In the genomic region with DNA sequence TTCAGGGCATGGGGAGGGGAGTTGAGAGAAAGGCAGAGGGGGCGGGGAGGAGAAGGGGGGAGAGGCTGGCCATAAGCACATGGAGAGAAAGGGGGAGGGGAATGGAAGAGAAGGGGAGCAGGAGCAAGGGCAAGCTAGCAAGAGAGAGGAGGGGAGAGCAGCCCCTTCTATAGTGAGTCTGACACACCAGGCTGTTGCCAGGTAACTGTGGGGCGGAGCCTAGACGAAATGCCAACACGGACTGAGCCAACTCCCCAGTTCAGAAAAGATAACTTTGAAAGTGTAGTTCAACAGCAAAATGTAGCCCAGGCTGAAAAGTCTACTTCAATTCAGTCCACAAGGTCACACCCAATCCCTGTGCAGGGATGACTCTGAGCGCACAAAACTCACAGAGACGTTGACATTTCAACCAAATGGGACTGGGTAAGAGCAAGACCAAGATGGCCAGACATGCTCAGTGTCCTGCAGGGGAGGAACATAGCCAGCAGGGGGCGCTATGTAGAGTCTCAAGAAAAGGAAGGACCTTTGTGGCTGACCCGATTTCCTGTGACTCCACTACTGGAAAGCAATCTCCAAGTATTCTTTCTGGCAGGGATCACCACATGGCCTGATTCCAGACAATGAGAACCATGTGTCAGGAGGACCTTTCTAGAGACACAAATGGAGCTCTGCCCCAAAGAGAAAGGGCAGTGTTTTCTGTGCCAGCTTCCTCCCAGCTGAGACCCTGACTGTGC, we compare ENCODE assay signal across 8 mouse cellular contexts.
DNase-seq lines count a peak whose midpoint lies in the region; ATAC-seq and TF ChIP-seq lines count a peak whose summit lies in the region.

No protein-coding gene starts in this region.

- no peaks in the 10 kb centered on the region for H3K27me3 ChIP-seq in hindbrain, postnatal 0 days (ENCODE audit: insufficient read depth, low read length)
- no peaks in the 10 kb centered on the region for H3K27me3 ChIP-seq in hindbrain, embryonic 12.5 days

- 57% methylated on average over 8 of the region's 8 CpGs for WGBS in hindbrain, postnatal 0 days
- 65% methylated on average over 8 of the region's 8 CpGs for WGBS in hindbrain, embryonic 12.5 days

- H3K4me3 ChIP-seq in hindbrain, postnatal 0 days (ENCODE audit: low read length) = no peak overlapping the region
- H3K4me3 ChIP-seq in hindbrain, embryonic 12.5 days = no peak overlapping the region
- H3K4me3 ChIP-seq in ES-E14 (ENCODE audit: insufficient read depth in 1 of 2, low read depth in 1 of 2, low read length in 2 of 2, poor library complexity in 1 of 2, severe bottlenecking in 1 of 2) = peak overlapping the region in 1 of 2 experiments; percentile 27; a peak in 1 of 4 replicates

- no peaks in the 10 kb centered on the region for H3K36me3 ChIP-seq in hindbrain, postnatal 0 days (ENCODE audit: insufficient read depth, low read length)
- no peaks in the 10 kb centered on the region for H3K36me3 ChIP-seq in hindbrain, embryonic 12.5 days
- H3K36me3 ChIP-seq in ES-E14 (ENCODE audit: control insufficient read depth, insufficient read depth, low read length, poor library complexity, severe bottlenecking) = no peaks in the 10 kb centered on the region

- ATAC-seq in hindbrain, postnatal 0 days = no peak
- ATAC-seq in hindbrain, embryonic 12.5 days (ENCODE audit: low FRiP score) = no peak

- H3K27ac ChIP-seq in hindbrain, postnatal 0 days = no peak overlapping the region
- H3K27ac ChIP-seq in hindbrain, embryonic 12.5 days = no peak overlapping the region
- no peak overlapping the region; the same call in 1 of the 2 replicates for H3K27ac ChIP-seq in ES-E14 (ENCODE audit: insufficient read depth, low read depth, low read length, poor library complexity, severe bottlenecking)

- in situ Hi-C loops in ES-E14 (cut with MboI; ENCODE audit: low sequenced_read_pairs in 2 of 2, unreplicated experiment in 2 of 2) = no loop called here

- peak; percentile 40 for DNase-seq in hindbrain, postnatal 0 days (ENCODE audit: low spot score)
- peak; percentile 66 for DNase-seq in ES-E14 (ENCODE audit: low read depth, low spot score)
- peak; percentile 79 for DNase-seq in cerebellum, adult 9-11 months
- DNase-seq in kidney, postnatal 36 days = peak; percentile 50 to 63
- peak; percentile 56 for DNase-seq in testis, postnatal 10 days (ENCODE audit: low spot score)
- no peak for DNase-seq in frontal cortex, adult 2 months (ENCODE audit: extremely low spot score in 1 of 2, low spot score in 1 of 2)
- DNase-seq in urinary bladder, adult 18-20 months (ENCODE audit: low spot score in 2 of 2) = no peak

- H3K4me2 ChIP-seq in hindbrain, postnatal 0 days (ENCODE audit: low read depth, low read length) = no peak overlapping the region
- no peak overlapping the region for H3K4me2 ChIP-seq in hindbrain, embryonic 12.5 days (replicated peaks)

- TF ChIP-seq CTCF in hindbrain, postnatal 0 days (IDR thresholded peaks at IDR 0.05; ENCODE audit: low read depth) = peak; percentile 50

- H3K4me1 ChIP-seq in hindbrain, postnatal 0 days (ENCODE audit: insufficient read depth, low read length) = peaks cover 2% of the 10 kb centered on the region
- H3K4me1 ChIP-seq in hindbrain, embryonic 12.5 days = peaks cover 22% of the 10 kb centered on the region
- H3K4me1 ChIP-seq in ES-E14 (ENCODE audit: control insufficient read depth in 2 of 2, insufficient read depth in 2 of 2, low read length in 2 of 2, poor library complexity in 1 of 2) = no peaks in the 10 kb centered on the region; a peak in 1 of 4 replicates

- no peak overlapping the region for H3K9ac ChIP-seq in hindbrain, postnatal 0 days (replicated peaks; ENCODE audit: low read length)
- H3K9ac ChIP-seq in hindbrain, embryonic 12.5 days = no peak overlapping the region
- H3K9ac ChIP-seq in ES-E14 (ENCODE audit: insufficient read depth, low read depth, low read length, poor library complexity, severe bottlenecking) = no peak overlapping the region

- no peaks in the 10 kb centered on the region for H3K9me3 ChIP-seq in hindbrain, postnatal 0 days (ENCODE audit: low read length)
- no peaks in the 10 kb centered on the region for H3K9me3 ChIP-seq in hindbrain, embryonic 12.5 days (replicated peaks)
- H3K9me3 ChIP-seq in ES-E14 (ENCODE audit: control insufficient read depth, insufficient read depth, low read depth, low read length) = no peaks in the 10 kb centered on the region

TF ChIP-seq in ES-E14, 5 proteins besides CTCF, POLR2A, EP300 and RAD21:
- TF ChIP-seq ZNF384 (IDR thresholded peaks at IDR 0.05; ENCODE audit: low read depth, low read length) = no peak
- TF ChIP-seq ZC3H11A (IDR thresholded peaks at IDR 0.05; ENCODE audit: borderline replicate concordance, low read depth, low read length) = no peak
- TF ChIP-seq HCFC1 (IDR thresholded peaks at IDR 0.05; ENCODE audit: borderline replicate concordance, insufficient read depth, low read length) = no peak
- no peak for TF ChIP-seq MAFK (IDR thresholded peaks at IDR 0.05; ENCODE audit: insufficient read depth, low read depth, low read length)
- no peak for TF ChIP-seq CHD2 (IDR thresholded peaks at IDR 0.05; ENCODE audit: low read depth, low read length)

Comparison
In these comparisons a context has a peak if more than half of its experiments do, and no peak if none do; other contexts are left out.
1. DNase-seq: peak in hindbrain, postnatal 0 days (single experiment), ES-E14 (single experiment), cerebellum, adult 9-11 months (single experiment), kidney, postnatal 36 days (2 of 2) and testis, postnatal 10 days (single experiment); none in frontal cortex, adult 2 months (0 of 2) and urinary bladder, adult 18-20 months (0 of 2).